Mouse (Mus musculus) colon, adult 2 months (tissue): ENCODE measurements around the gene Slc38a3. TPM values are rescaled to one million over a fixed set of nuclear protein-coding genes. Genes with fewer than 3 reads are reported as not detected.

Experiments used
- polyA plus RNA-seq: library from polyadenylated mRNA; depleted of rRNA; stranded (reverse); fragments of >200 nt; gene quantifications from 2 replicates; pipeline ENCODE4 v1.2.3, GENCODE M21; 2012; rRNA removed

Gene Slc38a3
- polyA plus RNA-seq: 0.81 and 7.5 TPM in 2 replicates

DNA sequence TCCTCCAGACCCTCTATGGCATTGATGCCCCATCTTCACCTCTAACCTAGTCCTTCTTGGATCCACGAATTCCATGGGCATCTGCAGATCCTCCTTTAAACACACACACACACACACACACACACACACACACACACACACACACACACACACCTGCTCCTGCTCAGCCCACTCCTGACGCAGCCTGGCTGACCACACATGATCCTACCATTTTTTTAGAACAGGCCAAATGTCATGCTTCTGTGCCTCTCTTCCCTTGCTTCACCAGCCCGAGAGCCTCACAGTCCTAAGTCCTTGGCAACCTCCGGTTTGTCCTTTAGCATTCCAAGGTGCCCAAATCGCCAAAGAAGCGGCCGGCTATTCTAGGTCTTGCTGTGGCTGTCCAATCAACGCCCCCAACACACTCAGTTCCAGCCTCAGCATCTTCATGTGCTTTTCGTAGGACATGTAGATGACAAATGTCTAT lies at the start of gene Slc38a3:
Gene Slc38a3, minus strand, starts transcription at position 51 of the 466 bp plus-strand sequence.

DNA sequence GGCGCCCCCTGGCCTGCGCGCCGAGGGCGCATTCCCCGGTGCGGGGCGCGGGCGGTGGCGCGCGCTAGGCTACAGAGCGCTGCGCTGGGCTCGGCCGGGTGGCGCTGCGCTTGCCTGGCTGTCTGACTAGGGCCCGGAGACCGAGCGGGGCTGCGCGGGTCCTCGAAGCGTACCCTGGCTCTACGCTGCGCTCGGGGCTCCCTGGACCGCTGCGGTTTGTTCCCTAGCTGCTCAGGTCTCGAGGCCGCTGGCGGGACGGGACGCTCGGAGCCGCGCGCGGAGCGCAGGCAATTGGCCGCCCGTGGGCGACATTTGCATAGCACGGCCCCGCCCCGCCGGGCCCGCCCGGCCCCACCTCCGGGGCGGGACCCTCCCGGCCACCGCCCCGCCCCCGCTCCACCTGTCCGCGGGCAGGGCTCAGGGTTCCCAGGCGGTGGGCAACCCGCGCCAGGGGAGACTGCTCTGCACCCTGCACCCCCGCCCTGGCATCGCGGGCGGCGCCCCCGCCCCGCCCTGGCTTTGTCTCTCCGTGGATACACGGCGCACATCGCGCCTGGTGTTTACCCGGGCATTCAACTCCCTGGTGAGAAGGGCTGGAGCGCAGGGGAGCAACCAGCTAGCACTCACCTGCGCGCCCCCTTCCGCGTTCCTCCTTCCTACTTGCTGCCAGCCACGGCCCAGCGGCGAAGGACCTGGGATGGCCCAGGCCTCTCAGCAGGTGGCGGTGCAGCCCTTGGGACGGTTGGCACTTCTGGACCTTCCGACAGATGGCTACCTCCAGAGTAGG lies 40.6 kb upstream of the Slc38a3 start, which contains the start of gene Sema3f:
Gene Sema3f, minus strand, starts transcription at position 779 of the 787 bp plus-strand sequence.

DNA sequence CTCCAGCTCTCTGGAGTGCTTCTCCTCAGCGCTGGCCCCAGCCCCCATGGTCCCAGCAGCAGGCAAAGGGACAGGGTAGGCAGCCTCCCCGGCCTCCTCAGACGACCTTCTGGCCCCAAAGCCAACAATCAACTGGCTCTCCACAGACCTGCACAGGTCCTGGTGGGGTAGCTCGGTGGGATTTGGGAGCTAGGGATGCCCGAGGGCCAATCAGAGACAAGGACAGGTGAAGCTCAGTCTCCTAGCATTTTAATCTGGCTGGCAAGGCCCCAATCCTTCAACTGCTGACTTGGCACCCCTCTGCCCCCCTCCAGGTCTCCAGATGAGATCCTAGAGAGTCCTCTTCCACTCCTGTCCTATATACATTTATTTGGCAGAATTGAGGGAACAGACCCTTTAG lies 10.2 kb upstream of the Slc38a3 start, which contains the start of gene Gnat1:
Gene Gnat1, minus strand, starts transcription at position 212 of the 400 bp plus-strand sequence.

DNA sequence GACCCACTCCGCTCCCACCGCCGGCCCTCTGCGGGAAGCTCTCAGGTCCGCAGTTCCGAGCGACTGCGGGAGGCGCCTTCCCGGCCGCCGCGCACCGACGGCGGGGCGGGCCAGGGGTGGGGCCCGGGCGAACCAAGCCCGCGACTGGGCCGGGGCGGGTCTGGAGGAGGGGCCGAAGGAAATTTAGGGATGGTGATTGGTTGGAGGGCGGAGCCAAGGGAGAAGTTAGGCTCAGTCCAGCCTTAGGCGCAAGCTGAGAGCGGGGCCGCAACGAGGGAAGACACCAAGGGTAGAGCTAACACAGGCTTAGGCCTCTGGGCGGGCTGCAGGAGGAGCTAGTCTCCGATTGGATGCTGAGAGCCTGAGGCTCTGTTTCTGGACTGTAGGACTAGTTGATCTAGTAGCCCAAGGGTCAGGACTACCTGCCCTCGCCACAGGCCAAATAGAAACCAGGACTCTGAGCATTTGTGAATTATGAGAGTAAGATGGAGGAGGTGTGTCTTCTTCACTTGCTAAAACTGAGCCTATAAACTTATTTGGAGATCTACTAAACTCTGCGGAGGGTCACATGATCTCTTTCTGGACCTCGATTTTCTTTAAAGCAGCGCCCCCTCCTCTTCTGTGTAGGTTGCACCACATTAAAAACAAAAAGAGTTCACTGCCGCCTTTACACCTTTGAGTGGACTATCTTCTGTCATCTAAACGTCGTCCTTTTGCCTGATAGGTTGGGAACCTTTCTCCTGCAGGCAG lies 33.9 kb downstream of the Slc38a3 start, which contains the start of gene Gnai2:
Gene Gnai2, minus strand, starts transcription at position 89 of the 750 bp plus-strand sequence.

DNA sequence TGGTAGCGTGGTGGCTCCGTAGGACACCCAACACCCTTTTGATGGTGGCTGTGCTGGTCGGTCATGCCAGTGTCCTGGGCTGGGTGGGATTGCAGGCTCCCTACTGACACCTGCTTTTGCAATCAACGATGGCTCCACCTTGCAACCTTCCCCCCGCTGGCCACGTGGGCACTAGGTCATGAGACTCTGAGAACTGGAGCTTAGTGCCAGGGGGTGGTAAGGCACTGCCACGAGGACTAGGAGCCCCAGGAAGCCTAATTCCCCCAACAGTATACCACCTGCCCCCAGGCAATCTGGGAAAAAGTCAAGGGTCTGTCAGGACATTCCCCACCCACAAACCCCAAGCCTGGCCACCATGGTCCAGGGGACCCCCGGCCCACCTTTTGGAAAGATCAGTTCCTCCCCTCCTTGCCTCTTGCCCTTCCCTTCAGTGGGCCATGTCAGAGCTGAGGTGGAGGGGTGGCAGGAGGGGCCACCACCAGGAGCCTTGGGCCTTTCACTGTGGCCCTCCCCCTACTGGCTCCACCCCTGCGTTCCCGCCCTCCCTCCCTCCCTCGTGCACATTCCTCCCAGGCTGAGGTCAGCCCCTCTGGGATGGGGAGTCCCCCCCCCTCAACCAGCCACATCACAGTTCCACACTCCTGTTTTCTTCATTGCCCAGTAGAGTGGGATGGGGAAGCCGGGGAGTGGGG lies 60.4 kb downstream of the Slc38a3 start, which contains the start of gene Sema3b:
Gene Sema3b, minus strand, starts transcription at position 489 of the 692 bp plus-strand sequence.

Other genes with a start within 250 kb of the Slc38a3 start
- 73.8 and 95.5 TPM in 2 replicates for gene Tmem115, start 135.6 kb downstream of the Slc38a3 start, polyA plus RNA-seq
- 37.4 and 58.8 TPM in 2 replicates for gene Cyb561d2, start 127.3 kb downstream of the Slc38a3 start, polyA plus RNA-seq
- gene Nprl2, start 127.3 kb downstream of the Slc38a3 start, polyA plus RNA-seq: 26.5 and 29.3 TPM in 2 replicates
- 0.41 and 0.65 TPM in 2 replicates for gene Zmynd10, start 122.2 kb downstream of the Slc38a3 start, polyA plus RNA-seq
- 27.3 and 28.5 TPM in 2 replicates for gene Rassf1, start 118.0 kb downstream of the Slc38a3 start, polyA plus RNA-seq
- 78.3 and 101 TPM in 2 replicates for gene Tusc2, start 106.3 kb downstream of the Slc38a3 start, polyA plus RNA-seq
- 91.7 and 94.5 TPM in 2 replicates for gene Hyal2, start 101.6 kb downstream of the Slc38a3 start, polyA plus RNA-seq
- 4.4 and 5.2 TPM in 2 replicates for gene Hyal1, start 92.6 kb downstream of the Slc38a3 start, polyA plus RNA-seq
- 53.5 and 65.8 TPM in 2 replicates for gene Naa80, start 90.6 kb downstream of the Slc38a3 start, polyA plus RNA-seq
- 0.96 and 0.98 TPM in 2 replicates for gene Hyal3, start 88.7 kb downstream of the Slc38a3 start, polyA plus RNA-seq
- 62.5 and 65.0 TPM in 2 replicates for gene Ifrd2, start 81.9 kb downstream of the Slc38a3 start, polyA plus RNA-seq
- 93.4 and 98.5 TPM in 2 replicates for gene Sema3b, start 60.3 kb downstream of the Slc38a3 start, polyA plus RNA-seq
- gene Gnai2, start 34.2 kb downstream of the Slc38a3 start, polyA plus RNA-seq: 562 and 599 TPM in 2 replicates
- gene Gnat1, start 10.2 kb upstream of the Slc38a3 start, polyA plus RNA-seq: 0.14 TPM in 1 of 2 replicates, not detected in the other
- 76.2 and 89.6 TPM in 2 replicates for gene Sema3f, start 40.9 kb upstream of the Slc38a3 start, polyA plus RNA-seq
- gene Rbm5, start 101.5 kb upstream of the Slc38a3 start, polyA plus RNA-seq: 40.9 and 42.4 TPM in 2 replicates
- gene Rbm6, start 203.7 kb upstream of the Slc38a3 start, polyA plus RNA-seq: 9.4 and 10.8 TPM in 2 replicates
- 81.4 and 99.9 TPM in 2 replicates for gene Mon1a, start 218.6 kb upstream of the Slc38a3 start, polyA plus RNA-seq
- gene Mst1r, start 237.3 kb upstream of the Slc38a3 start, polyA plus RNA-seq: 114 and 117 TPM in 2 replicates